Mouse (Mus musculus) hindbrain, embryonic 13.5 days (tissue): ENCODE measurements around the gene Hydin. TPM values are rescaled to one million over a fixed set of nuclear protein-coding genes. Genes with fewer than 3 reads are reported as not detected.
"Not testable (repeated sequence)": the region's sequence is repeated elsewhere in the genome, so short reads cannot be mapped to it uniquely, and the experiment has no call there.

Source experiments
- ATAC-seq: fragments of 200-750 bp; cut with Nextera tagmentation; 2 replicates; pipeline ENCODE4 v1.8.0; 2017; ENCODE audit warnings: moderate TSS enrichment; ENCODE audit not compliant: low FRiP score
- H3K27ac ChIP-seq: fragments of 300-500 bp; sonication (generic); 2 replicates; pipeline ENCODE4 v1.5.1; 2015; ENCODE audit warnings: inconsistent platforms, mild to moderate bottlenecking, moderate library complexity
- H3K27me3 ChIP-seq: fragments of 300-500 bp; sonication (generic); 2 replicates; pipeline ENCODE4 v1.6.1; 2015; ENCODE audit warnings: mild to moderate bottlenecking, inconsistent platforms
- H3K36me3 ChIP-seq: fragments of 300-500 bp; sonication (generic); 2 replicates; pipeline ENCODE4 v1.6.1; 2015; ENCODE audit warnings: mild to moderate bottlenecking, inconsistent platforms
- H3K4me1 ChIP-seq: fragments of 300-500 bp; sonication (generic); replicated peaks from 2 replicates; pipeline ENCODE4 v1.6.1; 2015; ENCODE audit warnings: inconsistent platforms
- H3K4me2 ChIP-seq: fragments of 300-500 bp; sonication (generic); 2 replicates; pipeline ENCODE4 v1.6.1; 2015; ENCODE audit warnings: inconsistent platforms, mild to moderate bottlenecking, moderate library complexity
- H3K4me3 ChIP-seq: fragments of 300-500 bp; sonication (generic); 2 replicates; pipeline ENCODE4 v1.5.1; 2015; ENCODE audit warnings: mild to moderate bottlenecking, inconsistent platforms
- H3K9ac ChIP-seq: fragments of 300-500 bp; sonication (generic); 2 replicates; pipeline ENCODE4 v1.6.1; 2015; ENCODE audit warnings: mild to moderate bottlenecking, inconsistent platforms
- H3K9me3 ChIP-seq: fragments of 300-500 bp; sonication (generic); 2 replicates; pipeline ENCODE4 v1.6.1; 2016; ENCODE audit warnings: inconsistent platforms
- WGBS: fragments of 180-500 bp; shearing (Covaris S2); methylation state at CpG from one replicate; pipeline ENCODE4 v1.1.7; 2015; 5-methylcytosine and 5-hydroxymethylcytosine counted together
- polyA plus RNA-seq: library from polyadenylated mRNA; unstranded; fragments of >200 nt; fragmentation: Nextera tagmentation; extraction: Ambion mirVana; gene quantifications from 2 replicates; pipeline ENCODE4 v1.2.1, GENCODE M21; 2015

Gene Hydin
- polyA plus RNA-seq, 1 experiment from 2014 or later, result 0.71 TPM

DNA sequence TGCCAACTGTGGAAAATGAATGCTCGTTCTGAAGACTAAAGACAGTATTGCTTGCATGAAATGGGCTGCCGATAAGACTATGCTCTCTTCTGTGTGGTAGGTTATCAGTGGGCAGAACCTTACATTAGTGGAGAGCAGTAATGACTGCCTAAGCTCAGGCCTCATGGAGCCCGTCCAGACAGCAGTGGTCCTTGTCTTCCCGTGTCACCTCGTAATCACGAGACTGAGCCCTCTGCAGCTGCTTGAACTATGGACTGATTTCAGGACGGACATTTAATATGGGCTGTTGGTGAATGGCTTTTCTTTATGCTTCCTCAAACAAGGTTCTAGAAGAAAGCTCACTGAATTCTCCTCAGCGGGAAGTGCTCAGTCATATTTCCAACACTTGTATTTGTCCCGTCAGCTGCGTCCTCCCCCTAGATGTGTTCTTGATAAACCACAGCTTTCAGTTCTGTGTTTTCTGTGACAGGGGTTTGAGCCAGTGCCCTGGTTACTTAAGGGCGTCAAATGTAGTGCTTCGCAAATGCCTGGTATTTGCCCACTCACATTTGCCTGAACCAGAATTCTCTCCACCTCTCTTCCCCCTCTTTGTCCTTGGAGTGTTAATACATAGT is 73.4 kb downstream of the Hydin start:
- H3K9me3 ChIP-seq, result no peaks in the 10 kb centered on the region
- no peak overlapping the region for H3K4me2 ChIP-seq
- H3K27ac ChIP-seq, result no peak overlapping the region
- no peaks in the 10 kb centered on the region for H3K36me3 ChIP-seq
- no peak overlapping the region for H3K9ac ChIP-seq
- no peaks in the 10 kb centered on the region for H3K27me3 ChIP-seq
- no peaks in the 10 kb centered on the region for H3K4me1 ChIP-seq
- H3K4me3 ChIP-seq, result no peak overlapping the region
- WGBS, result 91% methylated on average over 12 of the region's 12 CpGs
- ATAC-seq, result no peak

DNA sequence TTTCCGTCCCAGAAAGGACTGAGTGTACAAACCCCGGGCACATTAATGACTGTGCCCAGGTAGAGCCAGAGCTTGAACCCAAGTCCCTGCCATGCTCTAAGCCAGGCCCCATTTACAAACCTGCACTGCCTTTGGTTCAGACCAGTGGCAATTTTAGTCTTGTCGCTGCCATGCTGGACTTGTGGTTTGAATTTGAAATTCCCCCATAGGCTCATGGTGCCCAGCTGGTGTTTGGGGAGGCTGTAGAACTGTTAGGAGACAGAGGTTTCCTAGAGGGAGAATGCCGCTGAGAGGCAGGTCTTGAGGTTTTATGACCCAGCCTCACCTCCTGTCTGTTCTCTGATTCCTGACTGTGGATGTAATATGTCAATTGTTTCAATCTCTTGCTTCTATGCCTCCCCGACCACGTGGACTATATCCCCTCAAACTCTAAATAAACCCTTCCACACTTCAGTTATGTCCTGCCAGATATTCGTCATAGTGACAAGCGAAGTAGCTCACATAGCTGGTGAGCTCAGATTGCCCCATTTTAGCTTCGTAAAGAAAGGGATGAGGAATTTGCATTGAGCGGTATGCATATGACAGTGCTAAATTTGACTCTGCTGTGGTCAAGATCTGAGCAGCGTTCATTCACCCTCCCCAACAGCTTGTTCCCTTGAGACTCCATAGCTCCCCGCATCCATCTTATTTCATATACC is 79.1 kb downstream of the Hydin start:
- Histone ChIP-seq H3K4me1 (no peaks in the 10 kb centered on the region), H3K36me3 (no peaks in the 10 kb centered on the region), H3K9me3 (no peaks in the 10 kb centered on the region), H3K4me3 (no peak overlapping the region), H3K27me3 (no peaks in the 10 kb centered on the region), H3K9ac (no peak overlapping the region), H3K4me2 (no peak overlapping the region), H3K27ac (no peak overlapping the region)
- ATAC-seq, result no peak
- 89% methylated on average over 12 of the region's 12 CpGs for WGBS

DNA sequence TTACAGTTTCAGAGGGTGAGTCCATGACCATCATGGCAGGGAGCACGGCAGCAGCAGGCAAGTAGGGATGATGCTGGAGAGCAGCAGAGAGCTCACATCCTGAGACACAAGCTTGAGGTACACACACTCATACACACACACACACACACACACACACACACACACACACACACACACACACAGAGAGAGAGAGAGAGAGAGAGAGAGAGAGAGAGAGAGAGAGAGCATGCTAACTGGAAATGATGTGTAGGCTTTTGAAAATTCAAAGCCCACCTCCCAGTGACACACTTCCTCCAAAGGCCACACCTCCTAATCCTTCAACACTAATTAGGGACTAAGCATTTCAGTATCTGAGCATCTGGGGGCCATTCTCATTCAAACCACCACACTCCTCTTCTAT is 80.1 kb downstream of the Hydin start:
- Histone ChIP-seq H3K27ac (no peak overlapping the region), H3K4me1 (no peaks in the 10 kb centered on the region), H3K4me2 (no peak overlapping the region), H3K27me3 (no peaks in the 10 kb centered on the region), H3K9ac (no peak overlapping the region), H3K9me3 (no peaks in the 10 kb centered on the region), H3K4me3 (no peak overlapping the region), H3K36me3 (no peaks in the 10 kb centered on the region)
- 93% methylated on average over 1 of the region's 1 CpGs for WGBS
- no peak for ATAC-seq

DNA sequence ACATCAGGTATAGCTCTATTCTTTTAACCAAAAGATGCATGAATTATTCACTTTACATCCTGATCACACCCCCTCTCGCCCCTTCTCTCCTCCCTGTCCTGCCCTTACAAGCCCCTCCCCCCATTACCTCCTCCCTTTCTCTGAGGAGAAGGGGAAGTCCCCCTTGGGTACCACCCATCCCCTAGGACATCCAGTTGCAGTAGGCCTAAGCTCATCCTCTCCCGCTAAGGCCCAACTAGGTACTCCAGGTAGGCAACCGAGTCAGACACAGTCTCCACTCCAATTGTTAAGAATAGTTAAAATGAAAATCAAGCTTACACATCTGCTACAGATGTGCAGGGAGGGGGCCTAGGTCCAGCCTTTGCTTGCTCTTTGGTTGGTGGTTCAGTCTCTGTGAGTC is 83.9 kb downstream of the Hydin start:
- WGBS, result 87% methylated on average over 3 of the region's 3 CpGs
- no peak overlapping the region for H3K4me2 ChIP-seq
- H3K4me3 ChIP-seq, result no peak overlapping the region

DNA sequence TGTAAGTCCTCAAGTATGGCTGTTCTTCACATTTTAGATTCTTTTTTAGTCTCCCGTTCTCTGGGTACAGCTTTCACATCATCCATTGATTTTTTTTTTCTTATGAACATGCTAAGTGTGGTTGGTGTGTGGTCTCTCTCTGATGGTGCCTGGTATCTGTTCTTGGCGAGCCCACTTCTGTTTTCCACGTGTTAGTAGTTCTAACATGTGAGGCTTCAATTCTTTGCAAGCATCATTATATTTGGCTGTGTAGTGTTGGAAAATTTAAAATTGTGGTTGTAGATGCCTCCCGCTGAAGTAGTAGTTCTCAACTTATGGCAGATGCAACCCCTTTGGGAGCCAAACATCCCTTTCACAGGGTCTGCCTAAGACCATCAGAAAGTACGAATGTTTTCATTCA is 85.1 kb downstream of the Hydin start:
- H3K4me2 ChIP-seq, result no peak overlapping the region
- no peaks in the 10 kb centered on the region for H3K9me3 ChIP-seq
- no peaks in the 10 kb centered on the region for H3K4me1 ChIP-seq
- ATAC-seq, result no peak
- no peak overlapping the region for H3K4me3 ChIP-seq
- WGBS, result 90% methylated on average over 5 of the region's 5 CpGs
- no peaks in the 10 kb centered on the region for H3K36me3 ChIP-seq
- no peak overlapping the region for H3K9ac ChIP-seq
- H3K27ac ChIP-seq, result no peak overlapping the region
- no peaks in the 10 kb centered on the region for H3K27me3 ChIP-seq

More for the DNA sequence above, 83.9 kb downstream of the Hydin start:
- Histone ChIP-seq H3K9me3 (no peaks in the 10 kb centered on the region), H3K27me3 (no peaks in the 10 kb centered on the region), H3K9ac (no peak overlapping the region), H3K4me1 (no peaks in the 10 kb centered on the region), H3K27ac (no peak overlapping the region), H3K36me3 (no peaks in the 10 kb centered on the region)
- no peak for ATAC-seq

DNA sequence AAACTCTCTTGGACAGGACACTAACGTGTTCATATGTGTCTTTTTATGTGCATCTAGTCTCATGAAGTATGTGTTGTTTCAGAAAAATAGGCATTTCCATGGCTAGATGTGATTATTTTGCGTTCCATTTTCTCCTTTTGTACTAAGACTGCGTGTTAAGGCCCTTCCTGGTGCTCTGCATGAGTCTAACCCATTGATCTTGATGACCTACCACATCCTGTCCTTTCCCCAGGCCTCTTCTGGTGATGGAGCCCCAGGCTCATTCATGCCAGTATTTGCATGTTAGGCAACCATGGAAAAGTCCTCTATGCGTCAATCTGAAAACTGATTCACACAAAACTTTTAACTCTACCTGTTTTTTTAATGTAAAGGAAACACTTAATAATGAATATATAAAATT is 96.2 kb downstream of the Hydin start:
- no peak overlapping the region for H3K27ac ChIP-seq
- ATAC-seq, result no peak
- 89% methylated on average over 4 of the region's 4 CpGs for WGBS

DNA sequence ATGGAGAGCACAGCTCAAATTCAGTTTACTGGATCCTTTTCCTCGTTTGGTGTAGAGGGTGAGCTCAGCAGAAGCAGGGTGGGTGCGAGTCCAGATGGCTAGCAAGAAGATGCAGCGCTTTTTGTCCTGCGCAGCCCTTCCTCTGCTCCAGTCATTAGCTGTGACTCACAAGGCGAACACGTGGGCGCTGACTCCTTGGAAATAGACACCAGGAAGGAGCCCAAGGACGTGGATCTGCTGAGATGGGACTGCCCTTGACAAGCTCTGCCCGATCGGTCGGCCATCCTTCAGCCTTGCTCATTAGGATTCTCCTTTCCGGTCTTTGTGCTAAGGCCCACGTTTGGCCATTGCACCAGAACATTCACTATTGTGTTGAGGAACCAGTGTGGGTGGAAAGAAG is 106.1 kb downstream of the Hydin start:
- ATAC-seq, result no peak
- Histone ChIP-seq H3K36me3 (no peaks in the 10 kb centered on the region), H3K9me3 (no peaks in the 10 kb centered on the region), H3K9ac (no peak overlapping the region), H3K4me3 (no peak overlapping the region), H3K27me3 (no peaks in the 10 kb centered on the region), H3K4me1 (no peaks in the 10 kb centered on the region), H3K27ac (no peak overlapping the region), H3K4me2 (no peak overlapping the region)
- 85% methylated on average over 13 of the region's 13 CpGs for WGBS

More for the DNA sequence above, 96.2 kb downstream of the Hydin start:
- Histone ChIP-seq H3K36me3 (no peaks in the 10 kb centered on the region), H3K4me1 (no peaks in the 10 kb centered on the region), H3K27me3 (no peaks in the 10 kb centered on the region), H3K4me2 (no peak overlapping the region), H3K4me3 (no peak overlapping the region), H3K9me3 (no peaks in the 10 kb centered on the region), H3K9ac (no peak overlapping the region)

DNA sequence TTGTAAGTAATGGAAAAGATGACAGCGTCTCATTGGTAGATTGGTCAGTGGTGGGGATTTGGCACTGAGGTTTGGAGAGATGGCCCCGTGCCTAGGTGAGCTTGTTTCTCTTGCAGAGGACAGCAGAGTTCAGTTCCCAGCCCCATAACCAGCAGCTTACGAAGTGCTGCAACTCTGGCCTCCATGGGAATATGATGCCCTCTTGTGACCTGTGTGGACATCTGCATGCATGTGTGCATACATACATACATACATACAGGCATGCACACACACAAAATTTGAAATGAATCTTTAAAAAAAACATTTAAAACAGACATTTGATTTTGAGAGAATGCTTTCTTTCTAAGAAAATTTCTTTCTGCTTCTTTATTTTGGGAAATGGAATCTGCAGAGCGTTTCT is 106.9 kb downstream of the Hydin start:
- Histone ChIP-seq H3K27me3 (no peaks in the 10 kb centered on the region), H3K4me3 (no peak overlapping the region), H3K27ac (no peak overlapping the region), H3K4me2 (no peak overlapping the region), H3K9ac (no peak overlapping the region), H3K4me1 (no peaks in the 10 kb centered on the region), H3K9me3 (no peaks in the 10 kb centered on the region), H3K36me3 (no peaks in the 10 kb centered on the region)
- 86% methylated on average over 4 of the region's 4 CpGs for WGBS
- ATAC-seq, result no peak

DNA sequence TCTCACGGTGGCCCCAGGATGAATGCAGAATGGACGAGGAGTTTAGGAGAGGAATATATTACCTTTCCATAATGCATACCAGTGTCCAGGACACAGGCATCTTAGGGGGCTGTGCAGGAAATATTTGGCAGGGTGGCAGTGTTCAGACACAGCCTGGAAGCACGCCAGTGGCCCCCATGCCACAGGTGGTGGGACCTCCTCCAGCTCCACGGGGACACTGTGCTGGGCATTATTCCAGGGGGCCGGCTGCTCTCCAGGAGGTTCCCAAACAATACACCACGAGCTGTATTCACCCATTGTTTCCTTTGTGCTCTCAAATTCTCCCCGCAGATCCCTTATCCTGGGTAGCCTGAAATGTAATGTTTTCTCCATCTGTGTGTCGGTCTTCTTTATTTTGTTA is 116.0 kb downstream of the Hydin start:
- no peak overlapping the region for H3K4me3 ChIP-seq
- H3K27me3 ChIP-seq, result no peaks in the 10 kb centered on the region
- H3K4me1 ChIP-seq, result peaks cover 5% of the 10 kb centered on the region; the same call in 1 of the 2 replicates
- H3K9me3 ChIP-seq, result no peaks in the 10 kb centered on the region
- ATAC-seq, result no peak
- no peak overlapping the region for H3K4me2 ChIP-seq
- no peaks in the 10 kb centered on the region for H3K36me3 ChIP-seq
- whole genome bisulfite sequencing, result 20% methylated on average over 8 of the region's 8 CpGs
- H3K9ac ChIP-seq, result no peak overlapping the region
- no peak overlapping the region for H3K27ac ChIP-seq

DNA sequence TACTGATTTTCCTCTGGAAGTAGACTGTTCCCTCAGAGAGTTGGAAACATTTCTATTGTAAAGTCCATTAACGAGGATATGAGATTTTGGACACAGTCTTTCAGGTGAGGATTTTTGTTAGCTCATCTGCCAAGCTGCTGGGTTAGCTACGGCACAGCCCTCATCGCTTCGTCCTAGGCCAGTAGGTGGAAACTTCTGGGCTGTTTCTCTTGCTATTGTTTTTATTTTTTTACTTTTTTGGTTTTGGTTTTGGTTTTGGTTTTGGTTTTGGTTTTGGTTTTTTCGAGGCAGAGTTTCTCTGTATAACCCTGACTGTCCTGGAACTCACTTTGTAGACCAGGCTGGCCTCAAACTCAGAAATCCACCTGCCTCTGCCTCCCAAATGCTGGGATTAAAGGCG is 117.9 kb downstream of the Hydin start:
- not testable (repeated sequence) for H3K9ac ChIP-seq, H3K27ac ChIP-seq, H3K36me3 ChIP-seq, H3K27me3 ChIP-seq, H3K4me2 ChIP-seq, H3K4me1 ChIP-seq, ATAC-seq, H3K9me3 ChIP-seq, H3K4me3 ChIP-seq
- 91% methylated on average over 6 of the region's 6 CpGs for WGBS

DNA sequence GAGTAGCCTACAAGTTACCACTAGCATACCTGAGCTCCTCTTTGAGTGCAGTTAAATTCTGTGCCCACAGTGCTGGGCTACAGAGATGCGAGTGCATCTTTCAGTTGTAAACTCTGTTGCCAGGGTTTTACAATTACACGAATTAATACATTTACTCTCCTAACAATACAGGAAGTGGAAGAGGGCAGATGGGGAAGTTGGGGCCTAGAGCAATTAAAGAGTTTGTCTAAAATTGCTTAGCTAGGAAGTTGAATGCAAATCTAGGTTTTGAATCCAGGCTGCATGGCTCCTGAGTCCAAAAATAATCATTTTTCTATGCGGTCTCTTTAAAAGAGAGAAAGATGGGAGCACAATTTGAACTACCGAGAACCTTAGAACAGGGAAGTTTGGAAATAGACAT is 128.9 kb downstream of the Hydin start:
- Histone ChIP-seq H3K27ac (no peak overlapping the region), H3K4me1 (no peaks in the 10 kb centered on the region), H3K36me3 (no peaks in the 10 kb centered on the region), H3K27me3 (no peaks in the 10 kb centered on the region), H3K9me3 (no peaks in the 10 kb centered on the region), H3K9ac (no peak overlapping the region), H3K4me3 (no peak overlapping the region), H3K4me2 (no peak overlapping the region)
- ATAC-seq, result no peak
- WGBS, result 91% methylated on average over 4 of the region's 4 CpGs

DNA sequence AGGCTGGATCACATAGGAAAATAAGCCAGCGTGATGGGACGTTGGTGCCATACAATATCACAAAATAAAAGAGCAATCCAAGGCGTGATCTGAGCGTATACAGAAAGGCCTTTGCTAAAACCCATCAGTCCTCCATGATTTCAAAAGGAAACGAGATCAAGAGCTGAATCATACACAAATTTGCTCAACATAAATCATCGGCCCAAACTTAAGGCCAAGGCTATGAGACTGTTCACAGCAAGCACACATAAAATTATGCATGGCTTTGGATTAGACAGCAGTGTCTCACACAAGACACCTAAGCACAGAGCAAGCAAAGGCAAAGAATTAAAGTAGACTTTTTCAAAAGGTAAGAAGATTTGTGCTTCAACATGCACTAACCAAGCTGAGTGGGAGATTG is 133.8 kb downstream of the Hydin start:
- Histone ChIP-seq H3K4me3 (no peak overlapping the region), H3K27me3 (no peaks in the 10 kb centered on the region), H3K9me3 (peaks cover 8% of the 10 kb centered on the region; the same call in 1 of the 2 replicates), H3K4me1 (no peaks in the 10 kb centered on the region), H3K36me3 (no peaks in the 10 kb centered on the region), H3K9ac (no peak overlapping the region), H3K4me2 (no peak overlapping the region), H3K27ac (no peak overlapping the region)
- WGBS, result 92% methylated on average over 6 of the region's 6 CpGs
- no peak for ATAC-seq

DNA sequence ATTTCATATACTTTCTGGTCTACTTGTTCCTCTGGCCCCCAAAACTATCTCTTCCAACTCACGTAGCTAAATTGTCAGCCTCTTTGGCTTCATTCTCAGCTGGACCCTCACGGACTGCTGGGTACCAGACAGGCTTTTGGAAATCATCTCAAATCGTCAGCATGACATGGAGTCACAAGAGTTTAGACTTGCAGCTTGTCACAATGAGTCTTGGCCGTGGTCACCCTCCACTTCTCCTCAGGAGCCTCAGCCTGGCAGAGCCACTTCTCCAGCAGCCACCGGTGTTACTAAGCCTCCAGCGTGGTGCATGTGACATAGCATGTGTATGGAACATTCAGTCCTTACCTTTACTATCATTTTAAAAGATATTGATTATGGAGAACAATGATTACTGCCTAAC is 135.5 kb downstream of the Hydin start:
- ATAC-seq, result no peak

More for the DNA sequence above, 135.5 kb downstream of the Hydin start:
- no peak overlapping the region for H3K27ac ChIP-seq
- WGBS, result 97% methylated on average over 6 of the region's 6 CpGs
- H3K4me2 ChIP-seq, result no peak overlapping the region
- no peaks in the 10 kb centered on the region for H3K36me3 ChIP-seq
- no peaks in the 10 kb centered on the region for H3K4me1 ChIP-seq
- peaks cover 8% of the 10 kb centered on the region; the same call in 1 of the 2 replicates for H3K9me3 ChIP-seq
- H3K4me3 ChIP-seq, result no peak overlapping the region
- H3K9ac ChIP-seq, result no peak overlapping the region
- H3K27me3 ChIP-seq, result no peaks in the 10 kb centered on the region
